Mouse (Mus musculus) E14TG2a.4 (cell line): ENCODE data around the gene Plk2.

Experiments
- CTCF ChIP-seq: conservative IDR thresholded peaks from 2 replicates; pipeline ENCODE4 v1.5.1; 2014; ENCODE audit warnings: low read length
- NANOG ChIP-seq: IDR thresholded peaks from 2 replicates; pipeline ENCODE4 v1.6.1; 2014; ENCODE audit warnings: borderline replicate concordance, low read length, mixed read lengths

GRCm38 (mm10) chr13:110392210-110392609, 2.6 kb upstream of the Plk2 start:
- peak; percentile 76 for TF ChIP-seq CTCF
- TF ChIP-seq NANOG: no peak
